In genomic region chr19:47067096-47067882, GRCm38 (mm10) we compare ENCODE assay signal across 8 mouse cellular contexts. TPM values are rescaled to one million over a fixed set of nuclear protein-coding genes. Genes with fewer than 3 reads are reported as not detected.
DNase-seq lines count a peak whose midpoint lies in the region; ATAC-seq and TF ChIP-seq lines count a peak whose summit lies in the region.

TSS of gene Taf5 (plus strand) at chr19:47067746.

- H3K4me3 ChIP-seq in hindbrain, embryonic 13.5 days, result peak within 1 kb of the TSS; percentile 99

- POLR2A ChIA-PET in Patski (lab: Charles Lee), result interaction anchor here (1.0 to 2.5 kb wide), 5 partner anchors 10 to 198 kb away, joined by 3 to 9 read pairs (median 4); partner anchors contain the start of gene Pcgf6

- H3K36me3 ChIP-seq in hindbrain, embryonic 13.5 days, result peaks cover 16% of the 10 kb centered on the region

- in situ Hi-C loops in Patski (cut with MboI; ENCODE audit: low pct_unique_long_range_greater_than_20kb), result no loop called here

- peak; percentile 71 for DNase-seq in Patski (ENCODE audit: low read depth, low spot score)
- peak; percentile 98 to 99 for DNase-seq in cerebellum, postnatal 14 days
- peak; percentile 92 to 96 for DNase-seq in frontal cortex, postnatal 14 days (ENCODE audit: low spot score in 2 of 2)
- peak; percentile 90 to 93 for DNase-seq in layer of hippocampus, postnatal 25 days (ENCODE audit: extremely low spot score in 1 of 2, low spot score in 1 of 2)
- DNase-seq in lung, postnatal 25 days (ENCODE audit: low spot score), result peak; percentile 98
- peak; percentile 97 for DNase-seq in retina, embryonic 14.5 days (ENCODE audit: low spot score)
- DNase-seq in thymus, postnatal 4 days, result peak; percentile 98

- no peak for TF ChIP-seq CTCF in Patski (IDR thresholded peaks at IDR 0.05)

- 12% methylated on average over 40 of the region's 49 CpGs for WGBS in hindbrain, embryonic 13.5 days

- H3K27ac ChIP-seq in hindbrain, embryonic 13.5 days, result peak within 1 kb of the TSS; percentile 93

- H3K9ac ChIP-seq in hindbrain, embryonic 13.5 days, result peak within 1 kb of the TSS; percentile 98

- no peaks in the 10 kb centered on the region for H3K27me3 ChIP-seq in Patski
- no peaks in the 10 kb centered on the region for H3K27me3 ChIP-seq in hindbrain, embryonic 13.5 days

- H3K4me1 ChIP-seq in hindbrain, embryonic 13.5 days (replicated peaks), result peaks cover 11% of the 10 kb centered on the region

- no peaks in the 10 kb centered on the region for H3K9me3 ChIP-seq in hindbrain, embryonic 13.5 days

- ATAC-seq in Patski, result peak; percentile 54
- ATAC-seq in hindbrain, embryonic 13.5 days (ENCODE audit: low FRiP score), result peak; percentile 85

- H3K4me2 ChIP-seq in hindbrain, embryonic 13.5 days, result peak within 1 kb of the TSS; percentile 70

- CTCF ChIA-PET in Patski (lab: Charles Lee), result interaction anchor here (1.0 kb wide), 1 partner anchor 12 kb away, joined by 3 read pairs; no protein-coding TSS in a partner anchor

RNA-seq across cellular contexts. Expression of gene Taf5, which starts in this region (rescaled TPM):
- polyA plus RNA-seq in Patski (2021), result 4.1 TPM
- polyA plus RNA-seq in hindbrain, embryonic 13.5 days (2015; fragmentation: Nextera tagmentation; extraction: Ambion mirVana), result 6.0 and 6.9 TPM in 2 replicates
- total RNA-seq in layer of hippocampus, postnatal 25 days (2021), result 1 to 10 TPM; 6.0 to 7.2 TPM

Comparison
In these comparisons a context has a peak if more than half of its experiments do, and no peak if none do; other contexts are left out.
1. Peak in every context shown above with its lines: DNase-seq, ATAC-seq, H3K4me3 ChIP-seq and H3K27ac ChIP-seq.